Mouse (Mus musculus): ENCODE measurements around the gene Hoxb1. TPM values are rescaled to one million over a fixed set of nuclear protein-coding genes. Genes with fewer than 3 reads are reported as not detected.
A peak's percentile ranks its signal among the peaks of the same experiment; 100 is the strongest.

Gene Hoxb1
- polyA plus RNA-seq (2016; fragmentation: Nextera tagmentation; extraction: Ambion mirVana): 0.78 and 0.83 TPM in 2 replicates

DNA sequence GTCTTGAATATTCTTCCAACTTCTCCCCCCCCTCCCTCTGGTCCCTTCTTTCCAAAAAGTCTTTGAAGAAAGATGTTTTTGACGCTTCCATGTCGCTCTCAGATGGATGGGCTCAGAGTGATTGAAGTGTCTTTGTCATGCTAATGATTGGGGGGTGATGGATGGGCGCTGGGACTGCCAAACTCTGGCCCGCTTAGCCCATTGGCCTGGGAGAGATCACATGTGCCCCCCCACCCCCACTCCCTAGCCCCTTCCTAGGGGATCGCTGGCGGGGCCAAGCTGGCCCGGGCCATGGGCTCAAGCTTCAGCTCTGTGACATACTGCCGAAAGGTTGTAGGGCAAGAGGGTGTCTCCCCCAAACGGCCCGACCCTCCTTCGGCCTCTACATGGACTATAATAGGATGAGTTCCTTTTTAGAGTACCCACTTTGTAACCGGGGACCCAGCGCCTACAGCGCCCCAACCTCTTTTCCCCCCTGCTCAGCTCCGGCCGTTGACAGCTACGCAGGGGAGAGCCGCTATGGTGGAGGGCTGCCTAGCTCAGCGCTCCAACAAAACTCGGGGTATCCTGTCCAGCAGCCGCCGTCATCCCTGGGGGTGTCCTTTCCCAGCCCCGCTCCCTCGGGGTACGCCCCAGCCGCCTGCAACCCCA is at the start of gene Hoxb1:
Hoxb1 (plus strand) TSS at position 312 of the 651 bp plus-strand sequence.
- H3K4me1 ChIP-seq: peaks cover 42% of the 10 kb centered on the region
- peak within 1 kb of the TSS; percentile 38 for H3K4me3 ChIP-seq
- peak; percentile 54 for DNase-seq (ENCODE audit: low spot score)
- H3K27ac ChIP-seq: no peak within 1 kb of the TSS; the same call in 1 of the 2 replicates
- peaks cover 94% of the 10 kb centered on the region for H3K27me3 ChIP-seq (ENCODE audit: low read depth, poor library complexity, severe bottlenecking)
- H3K9me3 ChIP-seq (replicated peaks): no peaks in the 10 kb centered on the region
- WGBS: 1% methylated on average over 26 of the region's 26 CpGs
- H3K36me3 ChIP-seq: no peaks in the 10 kb centered on the region

DNA sequence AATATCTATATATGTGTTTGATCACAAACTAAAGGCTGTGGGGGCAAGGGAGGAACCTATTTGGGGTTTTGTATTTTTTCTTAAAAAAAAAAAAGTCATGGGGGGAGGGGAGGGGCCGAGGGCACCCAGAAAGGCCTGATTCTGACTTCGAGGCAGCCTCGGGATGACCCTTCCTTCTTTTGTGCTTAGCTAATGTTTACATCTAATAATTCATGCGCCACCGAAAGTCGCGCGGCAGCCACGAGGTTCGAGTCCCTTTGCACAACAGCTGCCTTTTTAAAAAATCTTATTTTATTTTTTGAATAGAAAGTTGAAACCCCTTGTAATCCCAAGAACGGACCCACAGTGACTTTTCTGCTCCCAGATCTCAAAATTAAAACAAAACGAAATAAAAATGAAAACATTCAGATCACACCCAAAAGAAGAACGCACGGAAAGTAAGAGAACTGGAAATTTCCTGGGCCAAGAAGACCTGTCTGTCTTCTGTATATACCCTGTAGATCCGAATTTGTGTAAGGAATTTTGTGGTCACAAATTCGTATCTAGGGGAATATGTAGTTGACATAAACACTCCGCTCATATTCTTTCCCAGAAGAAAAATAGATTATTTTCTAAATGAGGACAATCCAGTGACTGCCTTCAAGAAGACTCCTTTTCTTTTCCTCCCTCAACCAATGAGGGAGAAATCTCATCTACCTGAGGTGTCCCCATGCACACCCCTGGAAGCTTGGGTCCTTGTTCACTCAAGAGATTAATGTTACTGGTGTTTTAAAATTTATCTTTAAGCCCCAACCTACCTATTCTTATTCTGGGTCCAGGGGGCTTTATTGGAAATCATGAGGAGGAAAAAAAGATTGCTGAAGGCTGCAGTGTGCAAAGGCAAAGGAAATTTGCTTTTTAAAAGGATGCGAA is 48.6 kb upstream of the Hoxb1 start:
- DNase-seq (ENCODE audit: low spot score): peak; percentile 50
- H3K9me3 ChIP-seq (replicated peaks): no peaks in the 10 kb centered on the region
- no peaks in the 10 kb centered on the region for H3K36me3 ChIP-seq
- peaks cover 96% of the 10 kb centered on the region for H3K27me3 ChIP-seq (ENCODE audit: low read depth, poor library complexity, severe bottlenecking)
- H3K27ac ChIP-seq: peak overlapping the region; percentile 94; the same call in 1 of the 2 replicates
- H3K4me3 ChIP-seq: peak overlapping the region; percentile 73; the same call in 1 of the 2 replicates
- peaks cover 98% of the 10 kb centered on the region for H3K4me1 ChIP-seq
- WGBS: 5% methylated on average over 18 of the region's 18 CpGs

- no peaks in the 10 kb centered on the region for H3K36me3 ChIP-seq
- no peaks in the 10 kb centered on the region for H3K9me3 ChIP-seq (replicated peaks)
- H3K4me1 ChIP-seq: peaks cover 98% of the 10 kb centered on the region
- peak; percentile 66 for DNase-seq (ENCODE audit: low spot score)
- peak within 1 kb of the TSS; percentile 73 for H3K4me3 ChIP-seq
- H3K27ac ChIP-seq: peak within 1 kb of the TSS; percentile 94
- H3K27me3 ChIP-seq (ENCODE audit: low read depth, poor library complexity, severe bottlenecking): peaks cover 96% of the 10 kb centered on the region
- 2% methylated on average over 28 of the region's 28 CpGs for WGBS
Observed at GRCm38 (mm10) chr11:96317608-96318367, 47.8 kb upstream of the Hoxb1 start, which contains the start of gene Hoxb4. Hoxb4 (plus strand) TSS chr11:96318267.

DNA sequence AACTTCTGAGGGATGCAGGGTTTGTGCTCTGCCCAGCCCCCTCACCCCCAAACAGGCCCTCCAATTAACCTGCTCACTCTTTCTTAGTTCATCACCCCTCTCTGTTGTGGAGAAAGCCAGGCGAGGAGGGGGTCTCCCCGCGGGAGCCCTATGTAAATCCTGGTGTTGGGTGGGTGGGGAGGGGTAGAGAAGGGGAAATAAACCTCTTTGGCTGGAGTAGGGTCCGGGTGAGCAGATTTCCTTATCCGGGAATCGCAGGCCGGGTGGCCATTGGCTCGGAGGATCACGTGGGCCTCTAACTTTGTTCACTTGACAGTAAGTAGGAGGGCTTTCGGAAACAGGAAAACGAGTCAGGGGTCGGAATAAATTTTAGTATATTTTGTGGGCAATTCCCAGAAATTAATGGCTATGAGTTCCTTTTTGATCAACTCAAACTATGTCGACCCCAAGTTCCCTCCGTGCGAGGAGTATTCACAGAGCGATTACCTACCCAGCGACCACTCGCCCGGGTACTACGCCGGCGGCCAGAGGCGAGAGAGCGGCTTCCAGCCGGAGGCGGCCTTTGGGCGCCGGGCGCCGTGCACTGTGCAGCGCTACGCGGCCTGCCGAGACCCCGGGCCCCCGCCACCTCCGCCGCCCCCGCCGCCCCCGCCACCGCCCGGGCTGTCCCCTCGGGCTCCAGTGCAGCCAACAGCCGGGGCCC is 47.0 kb upstream of the Hoxb1 start:
- no peaks in the 10 kb centered on the region for H3K9me3 ChIP-seq (replicated peaks)
- H3K27me3 ChIP-seq (ENCODE audit: low read depth, poor library complexity, severe bottlenecking): peaks cover 96% of the 10 kb centered on the region
- H3K36me3 ChIP-seq: no peaks in the 10 kb centered on the region
- peaks cover 98% of the 10 kb centered on the region for H3K4me1 ChIP-seq
- DNase-seq (ENCODE audit: low spot score): peak; percentile 85
- H3K4me3 ChIP-seq: peak overlapping the region; percentile 73
- H3K27ac ChIP-seq: peak overlapping the region; percentile 94
- under 1% methylated on average over 33 of the region's 45 CpGs for WGBS

- Histone ChIP-seq H3K27ac (peak overlapping the region; percentile 94), H3K27me3 (ENCODE audit: low read depth, poor library complexity, severe bottlenecking) (peaks cover 96% of the 10 kb centered on the region), H3K36me3 (no peaks in the 10 kb centered on the region), H3K9me3 (replicated peaks) (no peaks in the 10 kb centered on the region), H3K4me1 (peaks cover 98% of the 10 kb centered on the region), H3K4me3 (peak overlapping the region; percentile 73)
- peak; percentile 83 for DNase-seq (ENCODE audit: low spot score)
- under 1% methylated on average over 33 of the region's 34 CpGs for WGBS
Observed at GRCm38 (mm10) chr11:96319071-96319902, 46.3 kb upstream of the Hoxb1 start.

DNA sequence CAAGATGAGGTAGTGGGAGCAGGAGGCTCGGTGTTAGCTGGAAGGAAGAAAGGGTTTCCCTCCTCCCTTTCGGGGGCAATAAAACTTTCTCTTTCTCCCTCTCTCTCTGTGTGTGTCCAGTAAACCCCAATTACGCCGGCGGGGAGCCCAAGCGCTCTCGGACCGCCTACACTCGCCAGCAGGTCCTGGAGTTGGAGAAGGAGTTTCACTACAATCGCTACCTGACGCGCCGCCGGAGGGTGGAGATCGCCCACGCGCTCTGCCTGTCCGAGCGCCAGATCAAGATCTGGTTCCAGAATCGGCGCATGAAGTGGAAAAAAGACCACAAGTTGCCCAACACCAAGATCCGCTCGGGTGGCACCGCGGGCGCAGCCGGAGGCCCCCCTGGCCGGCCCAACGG is 45.6 kb upstream of the Hoxb1 start:
- no peaks in the 10 kb centered on the region for H3K9me3 ChIP-seq (replicated peaks)
- H3K27ac ChIP-seq: peak overlapping the region; percentile 94
- DNase-seq (ENCODE audit: low spot score): peak; percentile 71
- H3K4me1 ChIP-seq: peaks cover 98% of the 10 kb centered on the region
- peak overlapping the region; percentile 73 for H3K4me3 ChIP-seq
- H3K36me3 ChIP-seq: no peaks in the 10 kb centered on the region
- peaks cover 96% of the 10 kb centered on the region for H3K27me3 ChIP-seq (ENCODE audit: low read depth, poor library complexity, severe bottlenecking)
- WGBS: under 1% methylated on average over 29 of the region's 29 CpGs

DNA sequence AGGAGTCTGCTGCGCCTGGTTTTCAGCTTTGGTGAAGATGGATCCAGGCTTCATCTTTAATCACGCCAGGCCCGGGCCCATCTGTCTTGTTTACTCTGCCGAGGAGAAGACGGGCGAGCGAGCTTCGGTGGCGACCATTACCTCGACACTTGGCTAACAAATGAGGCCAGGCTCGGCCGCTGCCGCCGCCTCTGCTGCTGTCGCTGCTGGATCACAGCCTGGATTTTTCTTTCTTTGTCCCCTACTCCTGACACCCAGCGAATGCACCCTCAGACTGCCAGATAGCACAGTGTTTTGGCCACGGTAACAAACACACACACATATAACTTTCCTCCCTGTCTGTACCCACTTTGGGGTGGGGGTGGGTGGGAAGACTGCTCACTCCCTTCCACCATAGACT is 44.9 kb upstream of the Hoxb1 start:
- H3K27me3 ChIP-seq (ENCODE audit: low read depth, poor library complexity, severe bottlenecking): peaks cover 96% of the 10 kb centered on the region
- peaks cover 98% of the 10 kb centered on the region for H3K4me1 ChIP-seq
- H3K4me3 ChIP-seq: peak overlapping the region; percentile 73
- 1% methylated on average over 17 of the region's 17 CpGs for WGBS
- peak; percentile 69 for DNase-seq (ENCODE audit: low spot score)
- no peaks in the 10 kb centered on the region for H3K36me3 ChIP-seq
- peak overlapping the region; percentile 94 for H3K27ac ChIP-seq
- no peaks in the 10 kb centered on the region for H3K9me3 ChIP-seq (replicated peaks)

DNA sequence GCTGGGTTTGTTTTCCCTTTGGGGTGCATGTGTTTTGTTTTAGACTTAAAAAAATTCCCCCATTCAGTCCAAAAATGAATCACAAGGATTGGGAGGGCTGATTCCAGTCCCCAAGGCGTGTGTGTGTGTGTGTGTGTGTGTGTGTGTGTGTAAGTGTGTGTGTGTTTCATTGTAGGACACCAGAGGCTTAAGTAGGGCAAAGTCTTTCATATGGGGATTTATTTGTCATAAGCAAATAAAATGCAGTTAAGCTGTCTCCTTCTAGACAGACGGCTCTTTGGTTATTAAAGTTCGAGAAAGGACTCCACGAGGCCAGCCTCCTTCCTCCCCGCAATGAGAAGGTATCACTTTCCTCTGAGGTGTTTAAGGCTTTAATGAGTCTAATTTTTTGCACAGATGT is 43.7 kb upstream of the Hoxb1 start:
- no peaks in the 10 kb centered on the region for H3K36me3 ChIP-seq
- peaks cover 96% of the 10 kb centered on the region for H3K27me3 ChIP-seq (ENCODE audit: low read depth, poor library complexity, severe bottlenecking)
- no peaks in the 10 kb centered on the region for H3K9me3 ChIP-seq (replicated peaks)
- peak overlapping the region; percentile 59 for H3K27ac ChIP-seq
- peak; percentile 39 for DNase-seq (ENCODE audit: low spot score)
- peak overlapping the region; percentile 13 for H3K4me3 ChIP-seq
- peaks cover 98% of the 10 kb centered on the region for H3K4me1 ChIP-seq
- 5% methylated on average over 5 of the region's 5 CpGs for WGBS

DNA sequence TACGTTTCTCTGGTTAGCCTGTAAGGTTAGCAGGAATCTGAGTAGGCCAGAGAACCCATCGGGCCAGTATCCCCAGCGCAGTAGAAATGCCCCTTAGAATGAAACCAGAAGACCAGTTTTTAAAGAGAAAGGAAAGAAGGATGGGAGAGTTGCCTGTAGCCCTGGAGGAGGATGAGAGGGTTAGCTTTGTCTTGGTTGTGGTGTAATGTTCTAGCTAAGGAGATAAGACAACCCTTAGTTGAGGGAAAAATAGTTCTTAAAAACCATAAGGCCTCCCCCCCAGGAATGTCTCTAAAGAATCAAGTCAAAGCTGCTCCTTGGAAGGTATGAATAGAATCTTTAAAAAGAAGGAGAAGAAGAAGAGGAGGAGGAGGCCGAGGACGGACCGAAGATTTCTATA is 42.8 kb upstream of the Hoxb1 start:
- DNase-seq (ENCODE audit: low spot score): no peak
- peak overlapping the region; percentile 13; the same call in 1 of the 2 replicates for H3K4me3 ChIP-seq
- H3K27me3 ChIP-seq (ENCODE audit: low read depth, poor library complexity, severe bottlenecking): peaks cover 96% of the 10 kb centered on the region
- H3K9me3 ChIP-seq (replicated peaks): no peaks in the 10 kb centered on the region
- WGBS: 8% methylated on average over 6 of the region's 6 CpGs
- peaks cover 98% of the 10 kb centered on the region for H3K4me1 ChIP-seq
- peak overlapping the region; percentile 59 for H3K27ac ChIP-seq
- H3K36me3 ChIP-seq: no peaks in the 10 kb centered on the region

DNA sequence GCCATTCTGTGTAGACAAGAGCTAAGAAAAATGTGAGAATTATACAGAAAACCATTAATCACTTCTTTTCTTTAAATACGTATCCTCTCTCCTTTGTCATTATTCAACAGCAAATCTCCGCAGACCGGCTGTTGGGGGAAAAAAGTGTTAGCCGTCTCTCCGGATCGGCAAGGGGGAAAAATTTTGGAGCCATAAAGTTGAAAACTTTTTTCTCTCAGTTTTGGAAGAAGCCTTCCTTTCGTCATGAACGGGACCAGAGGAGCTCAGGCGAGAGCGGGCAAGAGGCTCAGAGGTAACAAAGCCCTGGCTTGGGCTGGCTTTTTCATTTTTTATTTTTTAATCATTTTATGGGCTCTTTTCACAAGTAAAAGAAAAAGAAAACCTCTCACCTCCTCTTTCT is 42.4 kb upstream of the Hoxb1 start, which contains the start of gene Hoxb3:
Hoxb3 (plus strand) TSS at position 173 of the 400 bp plus-strand sequence.
- 5% methylated on average over 10 of the region's 10 CpGs for WGBS
- peaks cover 96% of the 10 kb centered on the region for H3K27me3 ChIP-seq (ENCODE audit: low read depth, poor library complexity, severe bottlenecking)
- H3K4me3 ChIP-seq: peak within 1 kb of the TSS; percentile 13
- H3K9me3 ChIP-seq (replicated peaks): no peaks in the 10 kb centered on the region
- no peak for DNase-seq (ENCODE audit: low spot score)
- H3K4me1 ChIP-seq: peaks cover 98% of the 10 kb centered on the region
- peak within 1 kb of the TSS; percentile 85 for H3K27ac ChIP-seq
- H3K36me3 ChIP-seq: no peaks in the 10 kb centered on the region

DNA sequence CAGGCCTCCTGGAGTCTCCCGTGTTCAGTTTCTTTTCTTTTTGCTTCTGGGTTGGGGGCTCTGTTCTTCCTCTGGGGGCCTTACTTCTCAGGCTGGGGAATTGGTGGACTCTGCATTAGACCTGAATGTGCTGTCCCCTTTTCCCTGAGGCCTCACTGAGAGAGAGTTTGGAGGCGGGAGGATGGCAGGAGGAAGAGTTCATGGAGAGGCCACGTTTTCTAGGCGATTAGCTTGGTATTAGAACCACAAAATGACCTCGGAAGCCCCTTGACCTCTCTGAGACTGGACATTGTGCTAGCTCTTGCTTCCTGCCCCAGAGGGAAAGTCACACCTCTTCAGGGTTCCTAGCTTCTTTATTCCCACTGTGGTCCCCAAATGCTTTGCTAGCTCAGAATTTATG is 41.4 kb upstream of the Hoxb1 start:
- Histone ChIP-seq H3K4me1 (peaks cover 98% of the 10 kb centered on the region), H3K36me3 (no peaks in the 10 kb centered on the region), H3K9me3 (replicated peaks) (no peaks in the 10 kb centered on the region), H3K27me3 (ENCODE audit: low read depth, poor library complexity, severe bottlenecking) (peaks cover 97% of the 10 kb centered on the region), H3K27ac (peak overlapping the region; percentile 85), H3K4me3 (peak overlapping the region; percentile 13; the same call in 1 of the 2 replicates)
- DNase-seq (ENCODE audit: low spot score): peak; percentile 53
- WGBS: 0% methylated on average over 5 of the region's 5 CpGs

Measured in limb, embryonic 10.5 days (tissue).